Mouse (Mus musculus): ENCODE results near the gene Rfng.
A peak's percentile ranks its signal among the peaks of the same experiment; 100 is the strongest.
"Not testable (repeated sequence)": the region's sequence is repeated elsewhere in the genome, so short reads cannot be mapped to it uniquely, and the experiment has no call there.

The Rfng gene

DNA sequence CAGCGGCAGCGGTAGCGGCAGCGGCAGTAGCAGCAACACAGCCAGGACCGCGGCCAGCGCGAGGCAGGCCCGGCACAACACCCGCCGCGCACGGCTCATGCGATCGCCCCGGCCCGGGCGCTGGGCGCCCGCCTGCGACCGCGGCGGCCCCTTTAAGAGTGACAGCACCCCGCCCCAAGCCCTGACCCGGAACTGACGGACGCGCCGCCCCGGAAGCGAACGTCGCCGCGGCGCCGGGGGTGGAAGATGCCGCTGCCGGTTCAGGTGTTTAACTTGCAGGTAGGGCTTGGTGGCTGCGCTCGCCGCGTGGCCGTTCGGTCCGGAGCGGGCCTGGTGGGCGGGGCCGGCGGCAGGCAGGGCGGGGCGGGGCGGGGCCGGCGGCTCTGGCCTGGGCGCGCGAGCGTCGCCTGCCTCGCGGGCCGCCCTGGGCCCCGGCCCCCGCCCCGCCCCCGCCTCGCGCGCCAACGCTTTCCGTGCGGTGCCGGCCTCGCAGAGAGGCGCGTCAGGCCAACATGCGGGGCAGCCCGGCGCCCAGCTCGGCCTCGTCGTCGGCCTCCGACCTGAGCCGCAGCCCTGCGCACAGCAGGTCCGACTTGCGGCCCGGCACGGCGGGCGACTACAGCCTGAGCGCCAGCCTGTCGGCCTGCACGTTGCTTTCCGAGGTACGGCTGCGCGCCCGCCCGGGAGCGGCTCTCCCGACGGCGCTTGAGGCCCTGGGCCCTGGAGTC lies at the start of gene Rfng, which contains the start of gene Gps1:
TSS of gene Rfng (minus strand) at position 144 of the 728 bp plus-strand sequence.
TSS of gene Gps1 (plus strand) at position 209 of the 728 bp plus-strand sequence.
- peak; percentile 79 for DNase-seq (ENCODE audit: low spot score)

DNA sequence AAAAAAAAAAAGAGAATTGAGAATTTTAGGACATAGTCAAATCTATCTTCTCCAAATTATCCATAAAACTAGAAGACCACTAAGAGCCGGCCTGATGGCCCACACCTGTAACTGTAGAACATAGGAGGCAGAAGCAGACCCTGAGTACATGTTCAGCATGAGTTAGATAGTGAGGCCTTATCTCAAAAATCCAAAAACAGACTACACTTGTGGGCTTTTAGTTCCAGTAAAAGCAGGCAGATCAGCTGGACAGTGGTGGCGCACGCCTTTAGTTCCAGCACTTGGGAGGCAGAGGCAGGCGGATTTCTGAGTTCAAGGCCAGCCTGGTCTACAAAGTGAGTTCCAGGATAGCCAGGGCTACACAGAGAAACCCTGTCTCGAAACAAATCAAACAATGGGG lies 49.0 kb upstream of the Rfng start:
- not testable (repeated sequence) for DNase-seq (ENCODE audit: low spot score)

GRCm38 (mm10) chr11:120831659-120832440 lies 47.8 kb upstream of the Rfng start:
- no peak for DNase-seq (ENCODE audit: low spot score)

DNA sequence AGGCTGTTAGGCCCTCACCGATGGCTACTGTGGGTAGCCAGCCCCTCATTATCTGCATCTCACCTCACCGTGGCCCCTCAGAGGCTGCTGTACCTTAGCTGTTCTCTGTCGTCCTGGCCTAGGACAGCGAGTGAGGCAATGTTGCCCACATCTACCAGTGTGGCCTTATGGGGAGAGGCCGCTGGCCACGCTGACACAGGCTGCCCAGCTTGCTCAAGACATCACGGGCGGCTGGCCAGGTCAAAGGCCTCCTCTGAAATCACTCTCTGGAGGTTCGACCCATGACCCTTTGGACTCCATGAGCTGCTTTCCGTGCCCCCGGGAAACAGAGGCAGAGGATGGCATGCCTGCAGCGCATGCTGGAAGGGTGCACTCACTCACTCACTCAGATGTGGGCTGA lies 46.7 kb upstream of the Rfng start:
- no peak for DNase-seq (ENCODE audit: low spot score)

DNA sequence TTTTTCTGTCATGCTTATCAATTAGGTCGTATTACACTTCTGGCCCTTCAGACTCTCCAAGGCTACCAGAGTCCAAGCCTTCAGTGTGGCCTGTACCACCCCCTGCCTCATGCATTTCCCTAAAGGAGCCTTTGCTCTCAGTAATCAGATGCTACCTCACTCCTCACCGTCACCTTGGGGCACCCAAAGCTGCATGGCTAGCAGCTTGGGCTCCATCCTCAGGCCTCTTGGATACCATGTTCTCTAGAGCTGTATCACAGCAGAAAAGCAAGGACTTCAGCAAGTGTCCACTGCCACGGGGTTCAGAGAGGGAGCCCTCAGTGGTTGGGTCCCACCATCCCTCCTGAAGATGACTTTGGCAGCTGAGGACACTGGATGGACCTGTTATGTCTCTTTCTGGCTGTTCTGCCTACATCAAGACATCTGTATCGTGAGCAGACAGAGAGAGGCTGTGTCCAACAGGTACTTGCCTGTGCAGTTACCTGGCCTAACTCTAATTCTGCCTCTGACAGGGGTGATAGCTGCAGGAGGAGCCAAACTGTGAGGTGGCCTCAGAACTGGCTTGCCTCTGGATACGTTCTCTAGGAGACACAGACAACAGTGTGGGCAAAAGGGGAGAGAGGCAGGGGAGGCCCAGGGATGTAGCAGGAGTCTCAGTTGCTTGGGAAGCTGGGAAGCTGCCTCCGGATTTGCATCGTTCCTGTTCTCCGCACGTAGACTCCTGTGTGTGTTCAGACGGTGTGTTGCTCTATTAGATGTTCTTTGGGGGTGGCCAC lies 45.9 kb upstream of the Rfng start:
- no peak for DNase-seq (ENCODE audit: low spot score)

GRCm38 (mm10) chr11:120828416-120828815 lies 44.4 kb upstream of the Rfng start:
- no peak for DNase-seq (ENCODE audit: low spot score)

DNA sequence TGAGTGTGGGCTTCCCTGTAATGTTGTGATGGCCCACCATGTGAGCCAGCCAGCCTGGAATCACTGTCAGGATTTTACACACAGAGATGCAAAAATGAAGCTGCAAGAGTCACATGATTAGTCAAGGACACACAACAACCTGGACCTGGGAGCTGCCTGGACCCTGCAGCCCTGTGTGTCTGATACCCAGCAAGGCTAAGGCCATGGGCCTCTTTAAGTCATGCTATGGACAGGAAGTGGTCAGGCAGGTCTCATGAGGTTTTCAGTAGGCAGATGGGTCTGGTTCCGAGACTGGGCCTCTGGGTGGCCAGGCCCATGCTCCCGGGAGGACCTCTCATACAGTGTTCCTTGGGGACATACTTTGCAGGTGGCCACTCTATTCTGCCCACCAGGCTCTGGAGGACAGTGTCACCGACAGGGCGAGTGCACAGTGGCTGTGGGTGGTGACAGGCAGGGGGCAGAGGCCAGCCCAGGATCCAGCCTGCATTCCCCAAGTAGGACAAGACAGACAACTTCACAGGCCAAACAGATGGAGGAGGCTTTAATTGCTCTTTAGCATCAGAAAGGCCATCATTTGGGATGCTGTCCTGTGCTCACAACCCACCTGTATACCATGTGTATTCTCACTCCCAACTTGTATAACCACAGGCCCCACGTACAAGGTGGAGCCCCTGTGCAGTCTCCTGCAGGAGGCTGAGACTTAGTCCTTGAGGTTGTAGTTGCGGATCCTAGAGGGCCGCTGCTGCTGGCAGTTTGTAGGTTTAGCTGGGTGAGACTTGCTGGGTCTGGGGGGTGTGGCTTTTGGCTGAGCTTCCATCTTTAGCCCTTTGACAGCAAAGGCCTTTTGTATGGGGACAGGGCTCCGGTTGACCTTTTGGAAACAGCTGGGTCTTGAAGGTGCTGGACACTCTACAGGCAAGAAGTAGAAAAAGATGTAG lies 42.3 kb upstream of the Rfng start:
- no peak for DNase-seq (ENCODE audit: low spot score)

DNA sequence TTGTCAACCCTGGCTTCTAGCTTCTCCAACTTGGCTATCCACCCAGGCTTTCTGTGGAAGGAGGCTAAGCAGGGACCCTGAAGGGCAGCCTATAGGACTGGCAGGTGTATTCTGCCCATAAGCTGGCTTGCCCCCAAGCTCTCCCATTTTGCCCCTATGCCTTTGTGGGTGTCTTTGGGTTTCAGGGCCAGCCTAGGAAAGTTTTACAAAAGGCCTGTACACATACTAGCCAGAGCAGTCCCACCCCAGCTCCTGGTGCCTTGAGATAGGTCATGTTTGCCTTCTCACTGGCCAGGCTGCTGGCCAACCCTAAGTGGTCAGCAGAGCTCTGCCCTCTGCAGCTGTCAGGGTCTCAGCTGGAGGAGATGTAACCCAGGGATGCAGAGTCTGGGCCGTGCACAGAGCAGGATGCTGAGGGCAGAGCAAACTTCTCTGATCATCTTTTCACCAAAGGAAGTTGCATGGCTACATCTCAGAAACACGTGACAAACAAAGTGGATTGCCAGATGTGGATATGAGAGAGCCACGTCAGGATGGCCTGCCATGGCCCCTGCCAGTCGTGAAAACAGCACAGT lies 41.4 kb upstream of the Rfng start:
- no peak for DNase-seq (ENCODE audit: low spot score)

DNA sequence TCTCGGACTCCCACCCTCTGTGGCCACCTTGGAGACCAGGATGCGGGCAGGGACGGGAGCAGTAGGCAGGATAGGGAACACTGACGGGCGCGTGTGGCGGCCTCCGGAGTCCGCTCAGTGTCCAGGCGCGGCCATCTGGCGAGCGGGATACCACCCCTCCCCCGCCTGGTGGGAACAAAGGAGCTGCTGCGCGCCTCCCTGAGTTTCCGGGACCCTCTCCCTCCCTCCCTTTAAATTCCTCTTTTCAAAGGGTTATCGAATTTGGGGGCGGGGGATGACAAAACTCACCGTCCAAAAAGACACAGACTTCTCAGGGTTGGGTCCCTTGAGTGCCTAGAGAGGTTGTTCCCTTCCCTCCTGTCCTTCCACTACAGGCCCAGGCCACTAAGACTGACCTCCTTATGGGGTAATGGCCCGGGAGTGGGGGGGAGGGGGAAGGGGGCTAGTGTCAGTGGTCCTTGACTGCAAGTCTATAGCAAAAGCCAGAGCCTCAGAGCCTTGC lies 40.8 kb upstream of the Rfng start:
- DNase-seq (ENCODE audit: low spot score), result no peak

- peak; percentile 94 for DNase-seq (ENCODE audit: low spot score)
Observed at GRCm38 (mm10) chr11:120823956-120824786, 40.2 kb upstream of the Rfng start, which contains the start of gene Fasn. Gene Fasn (minus strand): TSS chr11:120824547.

DNA sequence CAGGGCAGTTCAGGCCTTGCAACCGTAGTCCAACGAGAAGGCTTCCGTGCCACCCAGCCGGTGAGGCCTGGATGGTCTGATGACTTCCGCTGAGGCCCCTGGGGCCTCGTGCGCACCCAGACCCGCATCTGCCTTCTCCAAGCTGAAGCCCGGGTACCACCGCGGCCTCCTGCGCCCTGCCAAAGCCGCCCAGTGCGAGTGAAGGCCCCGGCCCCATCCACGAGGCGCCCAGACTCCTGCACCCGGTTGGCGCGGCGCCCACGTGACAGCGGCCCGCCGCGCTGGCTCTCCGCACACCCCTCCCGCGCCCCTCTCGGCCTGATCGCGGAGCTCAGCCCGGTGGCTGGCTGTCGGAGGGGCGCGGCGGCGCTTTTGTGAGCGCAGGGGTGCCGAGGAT lies 39.5 kb upstream of the Rfng start:
- no peak for DNase-seq (ENCODE audit: low spot score)

- no peak for DNase-seq (ENCODE audit: low spot score)
Observed at GRCm38 (mm10) chr11:120822831-120823550, 39.0 kb upstream of the Rfng start.

DNA sequence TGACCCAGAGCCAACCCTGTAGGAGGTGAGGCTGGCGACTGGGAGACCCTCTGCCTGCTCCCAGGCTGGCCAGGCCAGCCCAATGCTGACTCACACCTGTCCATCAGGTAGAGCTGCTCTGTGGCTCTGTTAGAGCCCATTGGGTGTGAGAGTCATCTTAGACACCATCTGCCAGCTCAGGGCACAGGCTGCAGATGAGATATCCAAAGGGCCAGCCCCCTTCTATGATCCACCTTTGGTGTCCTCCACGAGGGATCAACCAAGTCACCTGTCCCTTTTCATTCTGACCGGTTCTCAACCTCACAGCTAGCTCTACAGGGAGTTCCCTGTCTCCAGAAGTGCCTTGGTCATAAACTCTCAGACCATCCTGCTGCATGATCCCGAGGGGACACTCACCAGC lies 38.3 kb upstream of the Rfng start:
- no peak for DNase-seq (ENCODE audit: low spot score)

GRCm38 (mm10) chr11:120821076-120821922 lies 37.3 kb upstream of the Rfng start:
- no peak for DNase-seq (ENCODE audit: low spot score)

GRCm38 (mm10) chr11:120820546-120820945 lies 36.5 kb upstream of the Rfng start:
- no peak for DNase-seq (ENCODE audit: low spot score)

DNA sequence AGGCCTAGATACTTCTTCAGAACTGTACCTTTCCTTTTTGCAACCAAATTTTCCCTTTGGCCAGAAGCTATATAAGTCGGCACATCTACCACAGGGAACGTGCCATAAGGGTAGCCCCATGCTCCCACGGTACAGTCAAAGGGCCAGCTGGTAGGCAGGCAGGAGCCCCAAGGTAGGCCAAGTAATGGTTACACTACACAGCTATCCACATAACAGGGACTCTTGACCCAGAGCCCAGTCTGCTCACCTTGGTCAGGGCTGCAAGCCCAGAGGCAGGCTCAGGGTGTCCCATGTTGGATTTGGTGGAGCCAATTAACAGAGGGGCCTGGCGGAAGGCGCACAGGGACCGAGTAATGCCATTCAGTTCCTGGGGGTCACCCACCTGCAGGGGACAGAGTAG lies 35.5 kb upstream of the Rfng start:
- DNase-seq (ENCODE audit: low spot score), result no peak

DNA sequence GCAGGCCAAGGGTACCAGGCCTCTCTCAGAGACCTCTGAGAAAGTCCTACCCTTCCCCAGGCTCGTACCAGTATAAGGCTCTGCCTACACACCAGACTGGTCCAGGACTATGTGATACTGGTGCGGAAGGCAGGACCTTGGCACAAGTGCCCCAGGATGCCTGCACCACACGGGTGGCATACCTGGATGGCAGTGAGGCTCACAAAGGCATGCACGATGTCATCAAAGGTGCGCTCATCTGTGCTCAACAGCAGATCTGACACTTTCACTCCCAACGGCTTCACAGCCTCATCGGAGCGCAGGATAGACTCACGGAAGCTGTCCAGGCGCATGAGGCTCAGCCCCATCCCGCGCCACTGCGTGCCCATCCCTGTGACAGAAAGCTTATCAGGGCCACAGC lies 34.2 kb upstream of the Rfng start:
- DNase-seq (ENCODE audit: low spot score), result no peak

- no peak for DNase-seq (ENCODE audit: low spot score)
Observed at GRCm38 (mm10) chr11:120817358-120817757, 33.4 kb upstream of the Rfng start.

Data from urinary bladder, postnatal 25 days (tissue).